Mouse (Mus musculus) olfactory bulb, adult 2 months (tissue): ENCODE results near the gene Srpk1.

Source experiments
- CTCF ChIP-seq: fragments of 200-500 bp; IDR thresholded peaks from 2 replicates; pipeline ENCODE4 v1.5.1; 2012; ENCODE audit warnings: low read depth, mild to moderate bottlenecking, low read length, moderate library complexity; ENCODE audit not compliant: insufficient read depth
- POLR2A ChIP-seq: fragments of 200-500 bp; IDR thresholded peaks from 2 replicates; pipeline ENCODE4 v1.6.1; 2012; ENCODE audit warnings: mild to moderate bottlenecking, low read depth, low read length, moderate library complexity; ENCODE audit not compliant: insufficient read depth

GRCm38 (mm10) chr17:28571868-28572267 lies 50.6 kb downstream of the Srpk1 start:
- TF ChIP-seq POLR2A = no peak
- no peak for TF ChIP-seq CTCF
